Mouse (Mus musculus): ENCODE data around the gene Lrrc30. TPM values are rescaled to one million over a fixed set of nuclear protein-coding genes. Genes with fewer than 3 reads are reported as not detected.
A peak's percentile ranks its signal among the peaks of the same experiment; 100 is the strongest.

Gene Lrrc30
- polyA plus RNA-seq, 1 experiment from 2014 or later: not detected

DNA sequence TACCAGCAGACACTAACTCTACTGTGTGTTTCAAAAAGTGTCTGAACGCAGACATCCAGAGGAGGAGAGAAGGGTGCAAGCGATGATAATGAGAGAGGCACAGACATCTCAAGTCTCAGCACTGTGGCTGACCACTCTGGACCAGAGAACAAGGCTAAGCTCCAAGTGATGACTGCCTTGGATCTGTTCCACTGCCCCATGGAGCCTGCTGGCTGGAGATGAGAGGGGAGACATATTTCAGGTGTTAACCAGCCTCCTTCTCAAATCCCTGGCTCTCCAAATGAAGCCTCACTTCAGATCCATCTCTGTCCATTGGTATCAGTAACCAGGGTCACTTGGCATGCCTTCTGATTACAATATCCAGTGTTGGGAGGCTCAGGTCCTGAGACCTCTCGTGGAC lies 20.4 kb downstream of the Lrrc30 start:
- no peak overlapping the region for H3K4me2 ChIP-seq
- H3K36me3 ChIP-seq (ENCODE audit: control insufficient read depth, insufficient read depth, low read length): no peaks in the 10 kb centered on the region
- H3K27me3 ChIP-seq (replicated peaks; ENCODE audit: control insufficient read depth, insufficient read depth, low read length): no peaks in the 10 kb centered on the region
- no peak overlapping the region for H3K4me3 ChIP-seq (ENCODE audit: low read depth, low read length)
- H3K9me3 ChIP-seq (ENCODE audit: control insufficient read depth, low read length): no peaks in the 10 kb centered on the region
- ATAC-seq (replicated peaks; ENCODE audit: low FRiP score): no peak
- no peak for DNase-seq (ENCODE audit: low spot score)
- H3K4me1 ChIP-seq (replicated peaks; ENCODE audit: control insufficient read depth, insufficient read depth, low read length): no peaks in the 10 kb centered on the region
- H3K9ac ChIP-seq (ENCODE audit: low read depth, low read length): no peak overlapping the region
- no peak overlapping the region for H3K27ac ChIP-seq (ENCODE audit: low read depth, low read length)
- WGBS: 76% methylated on average over 3 of the region's 3 CpGs

DNA sequence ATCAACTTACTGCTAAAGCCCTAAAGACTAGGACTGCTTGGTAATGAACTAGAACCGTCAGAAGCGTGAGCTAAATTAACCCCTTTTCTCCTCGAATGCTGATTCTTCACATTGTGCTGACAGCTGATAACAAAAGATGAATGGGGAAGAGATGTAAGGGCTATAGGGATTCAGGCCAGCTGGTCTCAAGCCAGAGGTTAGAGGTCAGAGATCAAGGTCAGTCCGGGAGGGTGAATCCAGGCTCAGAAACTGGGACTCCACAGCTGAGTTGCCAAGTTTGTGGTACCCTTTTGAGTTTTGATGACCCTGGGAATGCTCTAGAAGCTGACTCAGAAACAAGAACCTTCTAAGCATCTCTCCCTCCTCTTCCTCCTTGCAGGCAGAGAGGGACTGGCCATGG lies 28.1 kb downstream of the Lrrc30 start:
- Histone ChIP-seq H3K36me3 (ENCODE audit: control insufficient read depth, insufficient read depth, low read length) (no peaks in the 10 kb centered on the region), H3K4me2 (no peak overlapping the region), H3K4me1 (replicated peaks; ENCODE audit: control insufficient read depth, insufficient read depth, low read length) (no peaks in the 10 kb centered on the region), H3K9ac (ENCODE audit: low read depth, low read length) (no peak overlapping the region), H3K27me3 (replicated peaks; ENCODE audit: control insufficient read depth, insufficient read depth, low read length) (no peaks in the 10 kb centered on the region), H3K9me3 (ENCODE audit: control insufficient read depth, low read length) (no peaks in the 10 kb centered on the region), H3K4me3 (ENCODE audit: low read depth, low read length) (no peak overlapping the region), H3K27ac (ENCODE audit: low read depth, low read length) (no peak overlapping the region)
- DNase-seq (ENCODE audit: low spot score): no peak
- no peak for ATAC-seq (replicated peaks; ENCODE audit: low FRiP score)
- 43% methylated on average over 4 of the region's 4 CpGs for WGBS

DNA sequence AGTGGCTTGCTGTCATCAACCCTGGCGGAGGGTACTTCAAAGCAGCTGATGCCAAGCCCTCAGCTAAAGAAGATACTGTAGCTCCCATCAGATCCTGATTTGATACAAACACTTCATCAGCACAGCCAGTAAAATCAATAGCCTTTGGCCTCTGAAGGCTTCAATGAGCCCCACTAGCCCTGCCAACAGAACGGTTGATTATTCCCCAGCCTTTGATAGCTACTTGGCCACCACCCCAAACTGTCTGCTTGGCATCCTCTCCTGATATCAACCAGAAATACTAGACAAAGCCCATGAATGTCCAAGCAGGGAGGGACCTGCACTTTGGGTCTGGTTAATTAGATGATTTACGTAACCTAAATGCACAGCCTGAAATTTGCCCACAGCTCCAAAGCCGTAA lies 30.0 kb downstream of the Lrrc30 start:
- no peaks in the 10 kb centered on the region for H3K9me3 ChIP-seq (ENCODE audit: control insufficient read depth, low read length)
- WGBS: 82% methylated on average over 4 of the region's 4 CpGs
- H3K27ac ChIP-seq (ENCODE audit: low read depth, low read length): no peak overlapping the region
- H3K9ac ChIP-seq (ENCODE audit: low read depth, low read length): no peak overlapping the region
- no peak overlapping the region for H3K4me2 ChIP-seq
- H3K36me3 ChIP-seq (ENCODE audit: control insufficient read depth, insufficient read depth, low read length): no peaks in the 10 kb centered on the region
- H3K27me3 ChIP-seq (replicated peaks; ENCODE audit: control insufficient read depth, insufficient read depth, low read length): no peaks in the 10 kb centered on the region
- DNase-seq (ENCODE audit: low spot score): no peak
- no peak overlapping the region for H3K4me3 ChIP-seq (ENCODE audit: low read depth, low read length)
- no peaks in the 10 kb centered on the region for H3K4me1 ChIP-seq (replicated peaks; ENCODE audit: control insufficient read depth, insufficient read depth, low read length)
- ATAC-seq (replicated peaks; ENCODE audit: low FRiP score): no peak

DNA sequence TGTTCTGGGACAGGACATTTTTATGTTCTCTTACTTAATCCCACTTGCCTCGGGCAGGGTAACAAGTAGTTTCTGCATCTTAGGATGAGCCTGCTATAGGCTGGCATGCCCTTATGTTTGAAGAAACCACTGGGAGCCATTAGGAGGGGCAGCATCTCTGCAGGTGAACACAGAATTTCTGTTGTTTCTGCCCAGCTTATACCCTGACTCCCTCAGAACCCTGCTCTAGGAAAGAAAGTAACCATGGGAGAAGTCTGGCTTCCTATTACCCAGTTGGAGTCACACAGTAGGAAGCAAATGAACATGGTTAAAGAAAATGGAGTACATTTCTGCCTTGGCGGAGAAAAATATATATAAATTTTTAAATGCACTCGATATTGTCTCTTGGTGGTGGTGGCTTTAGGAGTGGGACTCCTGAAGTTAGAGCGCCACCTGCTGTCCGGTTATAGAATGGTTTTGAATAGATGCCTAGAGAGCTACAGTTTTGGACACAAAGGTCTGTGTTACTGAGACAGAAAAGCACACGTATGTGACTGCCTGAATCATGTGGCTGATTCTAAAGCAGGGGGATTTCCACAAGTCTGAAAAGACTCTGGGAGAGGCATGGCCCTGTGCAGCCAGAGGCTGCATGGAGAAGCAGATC lies 47.5 kb downstream of the Lrrc30 start:
- H3K27ac ChIP-seq (ENCODE audit: low read depth, low read length): no peak overlapping the region
- no peak overlapping the region for H3K4me3 ChIP-seq (ENCODE audit: low read depth, low read length)
- H3K9ac ChIP-seq (ENCODE audit: low read depth, low read length): no peak overlapping the region
- 20% methylated on average over 6 of the region's 6 CpGs for WGBS
- no peaks in the 10 kb centered on the region for H3K9me3 ChIP-seq (ENCODE audit: control insufficient read depth, low read length)
- H3K36me3 ChIP-seq (ENCODE audit: control insufficient read depth, insufficient read depth, low read length): no peaks in the 10 kb centered on the region
- no peaks in the 10 kb centered on the region for H3K27me3 ChIP-seq (replicated peaks; ENCODE audit: control insufficient read depth, insufficient read depth, low read length)
- ATAC-seq (replicated peaks; ENCODE audit: low FRiP score) (0 out of 2 replicates have a peak, but pooled peaks have one; percentile 39), DNase-seq (ENCODE audit: low spot score) (peak; percentile 57)
- no peaks in the 10 kb centered on the region for H3K4me1 ChIP-seq (replicated peaks; ENCODE audit: control insufficient read depth, insufficient read depth, low read length)
- no peak overlapping the region for H3K4me2 ChIP-seq

DNA sequence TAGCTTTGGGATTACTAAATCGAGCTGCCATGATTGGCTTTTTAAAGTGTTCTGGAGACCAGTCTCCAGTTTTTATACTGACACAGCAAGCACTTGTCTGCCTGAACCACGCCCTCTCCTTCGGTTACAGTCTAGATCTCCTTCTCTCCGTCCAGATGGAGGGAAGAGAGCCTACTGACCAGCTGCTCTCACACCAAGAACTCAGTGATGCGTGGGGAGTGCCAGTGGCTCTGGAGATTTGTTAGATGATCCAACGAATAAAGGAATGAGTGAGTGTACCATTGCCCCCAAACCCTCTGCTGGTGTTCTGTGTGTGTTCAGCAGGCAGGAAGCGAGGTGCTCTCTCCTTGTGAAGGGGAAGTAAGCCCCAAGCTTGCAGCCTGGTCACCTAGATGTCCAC lies 48.0 kb downstream of the Lrrc30 start:
- H3K9me3 ChIP-seq (ENCODE audit: control insufficient read depth, low read length): no peaks in the 10 kb centered on the region
- no peaks in the 10 kb centered on the region for H3K27me3 ChIP-seq (replicated peaks; ENCODE audit: control insufficient read depth, insufficient read depth, low read length)
- no peak for DNase-seq (ENCODE audit: low spot score)
- no peaks in the 10 kb centered on the region for H3K36me3 ChIP-seq (ENCODE audit: control insufficient read depth, insufficient read depth, low read length)
- no peak overlapping the region for H3K9ac ChIP-seq (ENCODE audit: low read depth, low read length)
- ATAC-seq (replicated peaks; ENCODE audit: low FRiP score): no peak
- H3K4me3 ChIP-seq (ENCODE audit: low read depth, low read length): no peak overlapping the region
- no peak overlapping the region for H3K27ac ChIP-seq (ENCODE audit: low read depth, low read length)
- H3K4me2 ChIP-seq: no peak overlapping the region
- H3K4me1 ChIP-seq (replicated peaks; ENCODE audit: control insufficient read depth, insufficient read depth, low read length): no peaks in the 10 kb centered on the region
- 68% methylated on average over 7 of the region's 7 CpGs for WGBS

DNA sequence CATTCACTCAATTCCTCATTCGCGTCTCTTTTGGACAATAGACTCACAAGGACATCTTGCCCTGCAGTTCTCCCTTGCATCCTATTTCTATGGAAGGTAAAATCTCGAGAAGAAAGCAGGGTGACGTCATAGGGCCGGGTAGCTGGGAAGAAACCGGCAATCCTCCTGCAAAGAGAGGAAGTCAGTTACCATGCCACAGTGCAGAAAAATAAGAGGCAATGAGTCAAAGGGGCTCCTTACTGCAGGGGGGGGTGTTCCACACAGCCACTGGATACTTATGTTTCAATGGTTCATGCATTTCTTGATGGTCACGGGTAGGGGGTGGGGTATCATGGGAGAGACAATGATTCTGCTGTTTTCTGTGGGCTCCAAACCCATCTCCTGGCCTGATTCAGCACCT lies 49.1 kb downstream of the Lrrc30 start:
- Histone ChIP-seq H3K4me1 (replicated peaks; ENCODE audit: control insufficient read depth, insufficient read depth, low read length) (no peaks in the 10 kb centered on the region), H3K4me3 (ENCODE audit: low read depth, low read length) (no peak overlapping the region), H3K36me3 (ENCODE audit: control insufficient read depth, insufficient read depth, low read length) (no peaks in the 10 kb centered on the region), H3K27ac (ENCODE audit: low read depth, low read length) (no peak overlapping the region), H3K27me3 (replicated peaks; ENCODE audit: control insufficient read depth, insufficient read depth, low read length) (no peaks in the 10 kb centered on the region), H3K9ac (ENCODE audit: low read depth, low read length) (no peak overlapping the region), H3K9me3 (ENCODE audit: control insufficient read depth, low read length) (no peaks in the 10 kb centered on the region), H3K4me2 (no peak overlapping the region)
- no peak for ATAC-seq (replicated peaks; ENCODE audit: low FRiP score)
- DNase-seq (ENCODE audit: low spot score): no peak
- 53% methylated on average over 7 of the region's 7 CpGs for WGBS

DNA sequence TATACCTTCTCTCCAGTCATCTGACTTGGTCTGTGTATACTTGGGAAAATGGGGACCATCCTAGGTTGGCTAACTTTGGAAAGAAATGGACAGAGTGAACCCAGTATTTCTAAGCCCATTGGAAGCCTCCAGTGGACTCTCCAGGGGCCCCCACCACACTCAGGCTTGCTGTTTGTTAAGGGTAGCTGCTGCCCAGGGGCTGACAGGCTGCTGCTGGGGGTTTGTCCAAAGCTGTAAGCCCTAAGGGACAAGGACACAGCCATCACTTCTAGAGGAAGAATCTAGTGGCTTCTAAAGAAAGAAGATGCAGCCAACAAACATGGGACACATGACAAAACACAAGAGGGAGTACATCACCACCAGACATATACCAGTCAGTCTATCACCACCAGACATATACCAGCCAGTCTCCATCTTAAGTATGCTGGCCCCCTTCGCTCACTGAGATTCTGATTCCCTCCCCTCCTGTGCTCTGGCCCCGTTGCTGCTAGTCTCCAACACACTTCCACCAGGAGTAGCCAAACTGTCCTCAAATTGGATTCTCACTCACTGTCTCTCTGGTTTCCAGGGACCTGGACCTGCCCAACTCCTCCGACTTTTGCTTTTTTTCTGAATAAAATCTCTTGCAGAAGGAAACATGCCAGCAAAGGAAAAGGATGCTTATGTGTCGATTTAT lies 49.7 kb downstream of the Lrrc30 start:
- H3K27me3 ChIP-seq (replicated peaks; ENCODE audit: control insufficient read depth, insufficient read depth, low read length): no peaks in the 10 kb centered on the region
- H3K4me2 ChIP-seq: no peak overlapping the region
- H3K9ac ChIP-seq (ENCODE audit: low read depth, low read length): no peak overlapping the region
- no peaks in the 10 kb centered on the region for H3K4me1 ChIP-seq (replicated peaks; ENCODE audit: control insufficient read depth, insufficient read depth, low read length)
- H3K4me3 ChIP-seq (ENCODE audit: low read depth, low read length): no peak overlapping the region
- DNase-seq (ENCODE audit: low spot score) (no peak), ATAC-seq (replicated peaks; ENCODE audit: low FRiP score) (no peak)
- H3K36me3 ChIP-seq (ENCODE audit: control insufficient read depth, insufficient read depth, low read length): no peaks in the 10 kb centered on the region
- 81% methylated on average over 4 of the region's 4 CpGs for WGBS
- H3K9me3 ChIP-seq (ENCODE audit: control insufficient read depth, low read length): no peaks in the 10 kb centered on the region
- H3K27ac ChIP-seq (ENCODE audit: low read depth, low read length): no peak overlapping the region

DNA sequence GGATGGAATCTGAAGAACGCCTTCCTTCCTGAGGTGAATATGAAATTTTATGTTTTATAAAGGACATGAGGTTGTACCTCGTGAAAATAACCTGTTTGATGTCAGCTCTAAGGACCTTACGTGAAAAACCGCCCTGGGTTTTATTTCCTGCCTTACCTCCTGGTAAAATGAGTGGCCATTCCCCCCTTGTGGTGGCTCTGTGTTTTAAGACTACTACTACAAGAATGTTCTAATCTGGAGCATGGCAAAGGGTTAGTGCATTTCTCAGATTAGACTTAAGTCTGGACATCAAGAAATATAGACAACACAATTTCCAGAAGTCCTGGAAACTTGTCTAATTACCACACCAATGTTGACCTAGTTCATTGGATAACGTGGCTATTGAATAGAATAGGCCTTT lies 50.7 kb downstream of the Lrrc30 start:
- ATAC-seq (replicated peaks; ENCODE audit: low FRiP score) (no peak), DNase-seq (ENCODE audit: low spot score) (no peak)
- Histone ChIP-seq H3K9ac (ENCODE audit: low read depth, low read length) (no peak overlapping the region), H3K36me3 (ENCODE audit: control insufficient read depth, insufficient read depth, low read length) (no peaks in the 10 kb centered on the region), H3K4me1 (replicated peaks; ENCODE audit: control insufficient read depth, insufficient read depth, low read length) (no peaks in the 10 kb centered on the region), H3K27ac (ENCODE audit: low read depth, low read length) (no peak overlapping the region), H3K4me2 (no peak overlapping the region), H3K27me3 (replicated peaks; ENCODE audit: control insufficient read depth, insufficient read depth, low read length) (no peaks in the 10 kb centered on the region), H3K4me3 (ENCODE audit: low read depth, low read length) (no peak overlapping the region), H3K9me3 (ENCODE audit: control insufficient read depth, low read length) (no peaks in the 10 kb centered on the region)
- 75% methylated on average over 5 of the region's 5 CpGs for WGBS
